Mouse (Mus musculus) MEL (cell line): ENCODE data around the gene Gckr.

Source experiments
- BHLHE40 ChIP-seq: IDR thresholded peaks from 2 replicates; pipeline ENCODE4 v1.6.1; 2012; ENCODE audit warnings: low read depth, mild to moderate bottlenecking, inconsistent platforms, low read length, improper control_type of control experiment, borderline replicate concordance
- CHD2 ChIP-seq: IDR thresholded peaks from 2 replicates; pipeline ENCODE4 v1.6.1; 2011; ENCODE audit warnings: low read length, improper control_type of control experiment
- CTCF ChIP-seq, 3 experiments: IDR thresholded peaks in 2 of 3; conservative IDR thresholded peaks in 1 of 3; 2 replicates each; pipeline ENCODE4 v1.5.1; 2011 to 2012; ENCODE audit warnings: low read length in 3 of 3, low read depth in 2 of 3, mild to moderate bottlenecking in 2 of 3, improper control_type of control experiment in 1 of 3, inconsistent platforms in 1 of 3, mixed read lengths in 1 of 3, moderate library complexity in 1 of 3; ENCODE audit not compliant: control insufficient read depth in 1 of 3, insufficient read depth in 1 of 3, poor library complexity in 1 of 3, severe bottlenecking in 1 of 3
- MEF2A ChIP-seq: IDR thresholded peaks from 2 replicates; pipeline ENCODE4 v1.6.1; 2014; ENCODE audit warnings: low read depth, mild to moderate bottlenecking, inconsistent platforms, low read length, improper control_type of control experiment; ENCODE audit not compliant: poor library complexity, insufficient replicate concordance, severe bottlenecking; ENCODE audit errors: extremely low read depth
- MYC ChIP-seq: IDR thresholded peaks from 2 replicates; pipeline ENCODE4 v1.6.1; 2011; ENCODE audit warnings: low read depth, mild to moderate bottlenecking, low read length, improper control_type of control experiment, moderate library complexity
- POLR2A ChIP-seq, 2 experiments: IDR thresholded peaks; 2 replicates each; pipeline ENCODE4 v1.6.1; 2011 to 2012; ENCODE audit warnings: low read length in 2 of 2, mild to moderate bottlenecking in 2 of 2, control low read depth in 1 of 2, improper control_type of control experiment in 1 of 2, low read depth in 1 of 2, moderate library complexity in 1 of 2; ENCODE audit not compliant: control insufficient read depth in 1 of 2, insufficient read depth in 1 of 2, poor library complexity in 1 of 2
- RAD21 ChIP-seq: IDR thresholded peaks from 2 replicates; pipeline ENCODE4 v1.6.1; 2011; ENCODE audit warnings: mild to moderate bottlenecking, low read depth, low read length, improper control_type of control experiment
- ZC3H11A ChIP-seq: IDR thresholded peaks from 2 replicates; pipeline ENCODE4 v1.6.1; 2012; ENCODE audit warnings: low read depth, mild to moderate bottlenecking, inconsistent platforms, low read length, improper control_type of control experiment
- ZKSCAN1 ChIP-seq: IDR thresholded peaks from 2 replicates; pipeline ENCODE4 v1.6.1; 2012; ENCODE audit warnings: low read depth, mild to moderate bottlenecking, inconsistent platforms, low read length, improper control_type of control experiment, moderate library complexity

DNA sequence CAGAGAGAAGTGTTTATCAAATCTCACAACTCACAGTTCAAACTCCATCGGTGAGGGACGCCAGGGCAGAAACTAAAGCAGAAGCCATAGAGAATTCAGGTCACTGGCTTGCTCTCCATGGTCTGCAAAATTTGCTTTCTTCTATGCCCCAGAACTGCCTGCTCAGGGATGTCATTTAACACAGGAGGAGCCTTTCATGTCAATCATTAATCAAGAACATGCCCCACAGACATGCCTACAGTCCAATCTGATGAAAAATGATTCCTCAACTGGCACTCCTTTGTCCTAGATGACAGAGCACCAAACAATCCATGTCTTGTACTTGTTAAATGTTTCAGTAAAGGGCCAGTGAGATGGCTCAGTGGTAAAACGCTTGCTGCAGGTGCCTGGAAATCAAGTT, 25.5 kb downstream of the Gckr start:
- TF ChIP-seq POLR2A (IDR thresholded peaks at IDR 0.05; ENCODE audit: control insufficient read depth in 1 of 2, insufficient read depth in 1 of 2, low read depth in 1 of 2, low read length in 2 of 2, poor library complexity in 1 of 2) (no peak), ZC3H11A (no peak), MYC (no peak), CTCF (IDR thresholded peaks at IDR 0.05 in 2 of 3, conservative IDR thresholded peaks at IDR 0.05 in 1 of 3; ENCODE audit: control insufficient read depth in 1 of 3, insufficient read depth in 1 of 3, low read depth in 2 of 3, low read length in 3 of 3, poor library complexity in 1 of 3, severe bottlenecking in 1 of 3) (no peak), ZKSCAN1 (no peak), MEF2A (no peak), BHLHE40 (no peak), CHD2 (no peak), RAD21 (no peak)
